19 mouse cellular contexts compared by ENCODE assay signal in genomic region chr19:32092358-32092757, GRCm38 (mm10).
"Had no signal": no experiment of that assay in that cellular context is flagged by ENCODE, and none has a peak within 500 bp of the region (broad histone marks: within the 10 kb centered on the region; RNA-seq: fewer than 3 reads in every experiment).

No protein-coding gene starts in this region.

- H3K27me3 ChIP-seq: neural tube, embryonic 13.5 days; neural tube, embryonic 15.5 days; stomach, embryonic 15.5 days had no signal

- H3K9ac ChIP-seq: lung, embryonic 14.5 days; neural tube, embryonic 13.5 days; neural tube, embryonic 15.5 days; stomach, embryonic 15.5 days had no signal

- H3K9me3 ChIP-seq: midbrain, embryonic 10.5 days; neural tube, embryonic 13.5 days; neural tube, embryonic 15.5 days; stomach, embryonic 15.5 days had no signal

- H3K36me3 ChIP-seq: midbrain, embryonic 10.5 days; neural tube, embryonic 13.5 days; neural tube, embryonic 15.5 days; stomach, embryonic 15.5 days had no signal

- H3K4me2 ChIP-seq: lung, embryonic 14.5 days; neural tube, embryonic 13.5 days; neural tube, embryonic 15.5 days; stomach, embryonic 15.5 days had no signal

- H3K4me3 ChIP-seq: midbrain, embryonic 10.5 days; myocyte; neural tube, embryonic 13.5 days; neural tube, embryonic 15.5 days; stomach, embryonic 15.5 days had no signal

- DNase-seq: lung, adult 18-20 months; lung, embryonic 14.5 days; lung, postnatal 10 days; lung, postnatal 4 days; midbrain, embryonic 14.5 days; retina, postnatal 1 day; right cerebral cortex, adult 18-20 months; right cerebral cortex, postnatal 25 days; right cerebral cortex, postnatal 4 days; thymus, adult 2 months; thymus, postnatal 25 days; thymus, postnatal 4 days had no signal

- H3K27ac ChIP-seq: midbrain, embryonic 10.5 days; neural tube, embryonic 13.5 days; neural tube, embryonic 15.5 days; stomach, embryonic 15.5 days; stomach, postnatal 0 days had no signal

- ATAC-seq: midbrain, embryonic 16.5 days had no signal

- H3K4me1 ChIP-seq: midbrain, embryonic 10.5 days; neural tube, embryonic 13.5 days; neural tube, embryonic 15.5 days; stomach, embryonic 15.5 days had no signal
